Mouse (Mus musculus): ENCODE measurements around the gene Ift52.

Ift52 gene

GRCm38 (mm10) chr2:163016916-163017743 lies at the start of gene Ift52:
Gene Ift52 (plus strand): TSS chr2:163017354.
- peak; percentile 96 for DNase-seq

- peak; percentile 66 for DNase-seq
Measured at GRCm38 (mm10) chr2:162968357-162968756, 48.8 kb upstream of the Ift52 start.

- DNase-seq: no peak
Measured at GRCm38 (mm10) chr2:162969101-162969500, 48.1 kb upstream of the Ift52 start.

GRCm38 (mm10) chr2:162970896-162971295 lies 46.3 kb upstream of the Ift52 start:
- no peak for DNase-seq

- no peak for DNase-seq
Measured at GRCm38 (mm10) chr2:162972752-162973151, 44.4 kb upstream of the Ift52 start.

GRCm38 (mm10) chr2:162973206-162973605 lies 43.9 kb upstream of the Ift52 start:
- DNase-seq: no peak

GRCm38 (mm10) chr2:162973637-162974036 lies 43.5 kb upstream of the Ift52 start:
- DNase-seq: no peak

GRCm38 (mm10) chr2:162975157-162975775 lies 41.9 kb upstream of the Ift52 start:
- no peak for DNase-seq

- no peak for DNase-seq
Measured at GRCm38 (mm10) chr2:162976001-162976400, 41.2 kb upstream of the Ift52 start.

- DNase-seq: no peak
Measured at GRCm38 (mm10) chr2:162984381-162984780, 32.8 kb upstream of the Ift52 start.

GRCm38 (mm10) chr2:162985923-162986322 lies 31.2 kb upstream of the Ift52 start:
- DNase-seq: no peak

GRCm38 (mm10) chr2:162986764-162987163 lies 30.4 kb upstream of the Ift52 start:
- DNase-seq: no peak

GRCm38 (mm10) chr2:162987218-162987617 lies 29.9 kb upstream of the Ift52 start, which contains the start of gene Sgk2:
Gene Sgk2 (plus strand): TSS chr2:162987330.
- DNase-seq: no peak

- DNase-seq: no peak
Measured at GRCm38 (mm10) chr2:162988235-162988634, 28.9 kb upstream of the Ift52 start.

- no peak for DNase-seq
Measured at GRCm38 (mm10) chr2:162991394-162992083, 25.6 kb upstream of the Ift52 start.

- DNase-seq: no peak
Measured at GRCm38 (mm10) chr2:162992084-162992437, 25.1 kb upstream of the Ift52 start.

GRCm38 (mm10) chr2:162993881-162994616 lies 23.1 kb upstream of the Ift52 start:
- no peak for DNase-seq

GRCm38 (mm10) chr2:162998528-162999230 lies 18.5 kb upstream of the Ift52 start:
- DNase-seq: peak; percentile 78

- DNase-seq: peak; percentile 62
Measured at GRCm38 (mm10) chr2:162999744-163000143, 17.4 kb upstream of the Ift52 start.

- no peak for DNase-seq
Measured at GRCm38 (mm10) chr2:163001071-163001470, 16.1 kb upstream of the Ift52 start.

- no peak for DNase-seq
Measured at GRCm38 (mm10) chr2:163007299-163007698, 9.9 kb upstream of the Ift52 start.

GRCm38 (mm10) chr2:163031289-163031688 lies 14.1 kb downstream of the Ift52 start:
- no peak for DNase-seq
